Mouse (Mus musculus): Measurements from ENCODE around the gene Il16. TPM values are rescaled to one million over a fixed set of nuclear protein-coding genes. Genes with fewer than 3 reads are reported as not detected.

The Il16 gene
- total and polyA plus RNA-seq, 2 experiments from 2014 or later, result 0.85 to 0.99 TPM

- ATAC-seq (ENCODE audit: low FRiP score) (no peak), DNase-seq (ENCODE audit: low spot score) (no peak)
- H3K36me3 ChIP-seq (ENCODE audit: insufficient read depth, low read length), result no peaks in the 10 kb centered on the region
- no peaks in the 10 kb centered on the region for H3K27me3 ChIP-seq (ENCODE audit: insufficient read depth, low read length)
- H3K4me2 ChIP-seq (ENCODE audit: low read depth, low read length, poor library complexity, severe bottlenecking), result no peak overlapping the region
- H3K9ac ChIP-seq (replicated peaks; ENCODE audit: low read length, poor library complexity, severe bottlenecking), result no peak overlapping the region
- TF ChIP-seq CTCF (IDR thresholded peaks at IDR 0.05), result no peak
- H3K4me1 ChIP-seq (ENCODE audit: insufficient read depth, low read length), result peaks cover 10% of the 10 kb centered on the region; the same call in 1 of the 2 replicates
- H3K4me3 ChIP-seq (ENCODE audit: low read depth, low read length), result no peak overlapping the region
- H3K9me3 ChIP-seq (ENCODE audit: low read length), result no peaks in the 10 kb centered on the region
- WGBS, result 62% methylated on average over 8 of the region's 8 CpGs
- no peak overlapping the region for H3K27ac ChIP-seq (ENCODE audit: low read depth, low read length)
Measured at GRCm38 (mm10) chr7:83746107-83746687, 671 bp upstream of the Il16 start.

- Histone ChIP-seq H3K4me3 (ENCODE audit: low read depth, low read length) (no peak overlapping the region), H3K9me3 (ENCODE audit: low read length) (no peaks in the 10 kb centered on the region), H3K27ac (ENCODE audit: low read depth, low read length) (no peak overlapping the region), H3K36me3 (ENCODE audit: insufficient read depth, low read length) (no peaks in the 10 kb centered on the region), H3K9ac (replicated peaks; ENCODE audit: low read length, poor library complexity, severe bottlenecking) (no peak overlapping the region), H3K4me2 (ENCODE audit: low read depth, low read length, poor library complexity, severe bottlenecking) (peak overlapping the region; percentile 32; the same call in 1 of the 2 replicates), H3K27me3 (ENCODE audit: insufficient read depth, low read length) (no peaks in the 10 kb centered on the region), H3K4me1 (ENCODE audit: insufficient read depth, low read length) (peaks cover 10% of the 10 kb centered on the region; the same call in 1 of the 2 replicates)
- ATAC-seq (ENCODE audit: low FRiP score) (peak; percentile 31; the same call in 1 of the 2 replicates), DNase-seq (ENCODE audit: low spot score) (no peak)
- 76% methylated on average over 9 of the region's 9 CpGs for WGBS
- no peak for TF ChIP-seq CTCF (IDR thresholded peaks at IDR 0.05)
Measured at GRCm38 (mm10) chr7:83745065-83745412, 487 bp downstream of the Il16 start.

- Histone ChIP-seq H3K4me1 (ENCODE audit: insufficient read depth, low read length) (peaks cover 10% of the 10 kb centered on the region; the same call in 1 of the 2 replicates), H3K27me3 (ENCODE audit: insufficient read depth, low read length) (no peaks in the 10 kb centered on the region), H3K27ac (ENCODE audit: low read depth, low read length) (no peak overlapping the region), H3K9me3 (ENCODE audit: low read length) (no peaks in the 10 kb centered on the region), H3K9ac (replicated peaks; ENCODE audit: low read length, poor library complexity, severe bottlenecking) (no peak overlapping the region), H3K36me3 (ENCODE audit: insufficient read depth, low read length) (no peaks in the 10 kb centered on the region), H3K4me2 (ENCODE audit: low read depth, low read length, poor library complexity, severe bottlenecking) (no peak overlapping the region), H3K4me3 (ENCODE audit: low read depth, low read length) (no peak overlapping the region)
- peak; percentile 70 for ATAC-seq (ENCODE audit: low FRiP score)
- peak; percentile 40 for DNase-seq (ENCODE audit: low spot score)
- TF ChIP-seq CTCF (IDR thresholded peaks at IDR 0.05), result peak; percentile 12; the same call in 1 of the 2 replicates
- 75% methylated on average over 4 of the region's 4 CpGs for WGBS
Measured at GRCm38 (mm10) chr7:83744250-83744649, 1.3 kb downstream of the Il16 start.

- 56% methylated on average over 3 of the region's 3 CpGs for WGBS
Measured at GRCm38 (mm10) chr7:83742690-83743089, 2.8 kb downstream of the Il16 start.

GRCm38 (mm10) chr7:83742026-83742425 is 3.5 kb downstream of the Il16 start:
- H3K9ac ChIP-seq (replicated peaks; ENCODE audit: low read length, poor library complexity, severe bottlenecking), result no peak overlapping the region
- ATAC-seq (ENCODE audit: low FRiP score), result no peak
- no peaks in the 10 kb centered on the region for H3K9me3 ChIP-seq (ENCODE audit: low read length)
- H3K4me3 ChIP-seq (ENCODE audit: low read depth, low read length), result no peak overlapping the region
- H3K4me1 ChIP-seq (ENCODE audit: insufficient read depth, low read length), result peaks cover 10% of the 10 kb centered on the region; the same call in 1 of the 2 replicates
- no peaks in the 10 kb centered on the region for H3K27me3 ChIP-seq (ENCODE audit: insufficient read depth, low read length)
- no peak overlapping the region for H3K27ac ChIP-seq (ENCODE audit: low read depth, low read length)
- no peak for DNase-seq (ENCODE audit: low spot score)
- WGBS, result 89% methylated on average over 2 of the region's 2 CpGs
- no peak overlapping the region for H3K4me2 ChIP-seq (ENCODE audit: low read depth, low read length, poor library complexity, severe bottlenecking)
- no peak for TF ChIP-seq CTCF (IDR thresholded peaks at IDR 0.05)
- no peaks in the 10 kb centered on the region for H3K36me3 ChIP-seq (ENCODE audit: insufficient read depth, low read length)

More at GRCm38 (mm10) chr7:83742690-83743089, 2.8 kb downstream of the Il16 start:
- Histone ChIP-seq H3K27ac (ENCODE audit: low read depth, low read length) (no peak overlapping the region), H3K9ac (replicated peaks; ENCODE audit: low read length, poor library complexity, severe bottlenecking) (no peak overlapping the region), H3K4me3 (ENCODE audit: low read depth, low read length) (no peak overlapping the region), H3K27me3 (ENCODE audit: insufficient read depth, low read length) (no peaks in the 10 kb centered on the region), H3K4me2 (ENCODE audit: low read depth, low read length, poor library complexity, severe bottlenecking) (no peak overlapping the region), H3K36me3 (ENCODE audit: insufficient read depth, low read length) (no peaks in the 10 kb centered on the region), H3K4me1 (ENCODE audit: insufficient read depth, low read length) (peaks cover 10% of the 10 kb centered on the region; the same call in 1 of the 2 replicates), H3K9me3 (ENCODE audit: low read length) (no peaks in the 10 kb centered on the region)
- ATAC-seq (ENCODE audit: low FRiP score) (no peak), DNase-seq (ENCODE audit: low spot score) (no peak)
- TF ChIP-seq CTCF (IDR thresholded peaks at IDR 0.05), result no peak

GRCm38 (mm10) chr7:83739680-83740310 is 5.7 kb downstream of the Il16 start:
- Histone ChIP-seq H3K36me3 (ENCODE audit: insufficient read depth, low read length) (no peaks in the 10 kb centered on the region), H3K4me2 (ENCODE audit: low read depth, low read length, poor library complexity, severe bottlenecking) (no peak overlapping the region), H3K9me3 (ENCODE audit: low read length) (no peaks in the 10 kb centered on the region), H3K27me3 (ENCODE audit: insufficient read depth, low read length) (no peaks in the 10 kb centered on the region), H3K4me3 (ENCODE audit: low read depth, low read length) (no peak overlapping the region), H3K9ac (replicated peaks; ENCODE audit: low read length, poor library complexity, severe bottlenecking) (no peak overlapping the region), H3K4me1 (ENCODE audit: insufficient read depth, low read length) (peaks cover 8% of the 10 kb centered on the region; the same call in 1 of the 2 replicates), H3K27ac (ENCODE audit: low read depth, low read length) (no peak overlapping the region)
- 56% methylated on average over 7 of the region's 7 CpGs for WGBS
- DNase-seq (ENCODE audit: low spot score) (no peak), ATAC-seq (ENCODE audit: low FRiP score) (no peak)
- no peak for TF ChIP-seq CTCF (IDR thresholded peaks at IDR 0.05)

Measured in midbrain, postnatal 0 days (tissue).